Mouse (Mus musculus) forebrain, embryonic 12.5 days (tissue): ENCODE measurements around the gene Tent2. TPM values are rescaled to one million over a fixed set of nuclear protein-coding genes. Genes with fewer than 3 reads are reported as not detected.

Source experiments
- polyA plus RNA-seq: library from polyadenylated mRNA; unstranded; fragments of >200 nt; fragmentation: Nextera tagmentation; extraction: Ambion mirVana; gene quantifications from 2 replicates; pipeline ENCODE4 v1.2.1, GENCODE M21; 2016

Gene Tent2
- polyA plus RNA-seq, 1 experiment from 2014 or later, result 57.2 TPM

Other genes with a start within 250 kb of the Tent2 start
- gene Cmya5, start 47.7 kb downstream of the Tent2 start, polyA plus RNA-seq, result 0.04 and 0.05 TPM in 2 replicates
- 14.3 and 16.2 TPM in 2 replicates for gene Homer1, start 107.2 kb upstream of the Tent2 start, polyA plus RNA-seq